Mouse (Mus musculus): ENCODE measurements around the gene Cenpc1.

Gene Cenpc1

DNA sequence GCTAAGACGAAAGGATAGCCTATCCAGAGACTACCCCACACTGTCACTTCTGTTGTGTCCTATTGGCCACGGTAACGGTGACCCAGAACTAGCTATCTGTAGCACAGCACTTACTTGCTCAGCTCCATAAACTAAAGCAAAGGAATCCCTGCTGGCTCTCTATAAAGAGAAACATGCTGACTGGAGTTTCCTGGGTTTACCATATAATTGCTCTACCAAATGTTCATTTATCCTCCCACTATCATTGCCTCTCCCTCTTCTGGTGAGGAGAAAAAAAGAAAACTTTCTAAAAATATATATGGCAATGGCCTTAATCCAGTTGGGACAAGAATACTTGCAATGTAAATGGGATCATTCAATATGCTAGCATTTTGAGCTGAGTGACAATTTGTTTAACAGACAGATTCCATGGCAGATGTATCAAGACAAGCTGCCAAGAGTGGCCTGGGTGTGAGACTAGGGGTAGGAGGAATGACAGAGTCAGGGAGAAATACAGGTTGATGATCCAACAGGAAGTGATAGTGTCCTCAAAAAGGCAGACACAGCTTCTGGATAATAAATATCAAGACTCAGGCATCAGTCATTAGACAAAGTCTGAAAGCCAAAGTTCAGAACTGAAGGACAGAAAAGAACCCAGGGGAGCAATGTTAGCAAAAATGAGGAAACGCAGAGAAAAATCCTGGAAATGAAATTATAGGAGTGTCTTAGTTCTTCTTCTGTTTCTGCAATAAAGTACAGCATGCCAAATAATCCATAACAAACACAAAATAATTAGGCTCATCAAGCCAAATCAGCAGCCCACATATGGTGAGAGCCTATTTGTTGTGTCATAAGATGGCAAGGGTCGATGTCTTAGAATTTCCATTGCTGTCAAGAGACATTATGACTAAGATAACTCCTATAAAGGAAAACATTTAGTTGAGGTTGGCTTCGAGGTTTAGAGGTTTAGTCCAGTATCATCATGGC lies 68.6 kb downstream of the Cenpc1 start:
- no peak for DNase-seq (ENCODE audit: low spot score in 2 of 2)

DNA sequence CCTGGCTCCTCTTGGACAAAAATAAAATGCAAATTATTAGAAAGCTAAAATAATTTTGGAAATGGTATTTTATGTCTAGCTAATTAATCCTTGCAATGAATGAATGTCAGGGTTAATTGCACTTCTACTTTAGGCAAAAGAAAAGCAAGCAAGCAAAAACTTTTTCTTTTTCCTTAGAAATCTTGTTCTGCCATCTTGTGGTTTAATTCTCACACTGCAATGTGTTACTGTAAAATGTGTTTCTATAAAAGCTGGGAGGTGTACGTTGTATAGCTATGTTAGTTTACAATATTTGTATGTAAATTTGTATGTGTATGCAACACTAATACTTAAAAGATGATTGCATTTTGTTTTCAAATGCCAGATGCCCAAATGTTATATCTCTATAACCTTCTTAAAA lies 70.8 kb downstream of the Cenpc1 start:
- DNase-seq (ENCODE audit: low spot score in 2 of 2) = no peak

DNA sequence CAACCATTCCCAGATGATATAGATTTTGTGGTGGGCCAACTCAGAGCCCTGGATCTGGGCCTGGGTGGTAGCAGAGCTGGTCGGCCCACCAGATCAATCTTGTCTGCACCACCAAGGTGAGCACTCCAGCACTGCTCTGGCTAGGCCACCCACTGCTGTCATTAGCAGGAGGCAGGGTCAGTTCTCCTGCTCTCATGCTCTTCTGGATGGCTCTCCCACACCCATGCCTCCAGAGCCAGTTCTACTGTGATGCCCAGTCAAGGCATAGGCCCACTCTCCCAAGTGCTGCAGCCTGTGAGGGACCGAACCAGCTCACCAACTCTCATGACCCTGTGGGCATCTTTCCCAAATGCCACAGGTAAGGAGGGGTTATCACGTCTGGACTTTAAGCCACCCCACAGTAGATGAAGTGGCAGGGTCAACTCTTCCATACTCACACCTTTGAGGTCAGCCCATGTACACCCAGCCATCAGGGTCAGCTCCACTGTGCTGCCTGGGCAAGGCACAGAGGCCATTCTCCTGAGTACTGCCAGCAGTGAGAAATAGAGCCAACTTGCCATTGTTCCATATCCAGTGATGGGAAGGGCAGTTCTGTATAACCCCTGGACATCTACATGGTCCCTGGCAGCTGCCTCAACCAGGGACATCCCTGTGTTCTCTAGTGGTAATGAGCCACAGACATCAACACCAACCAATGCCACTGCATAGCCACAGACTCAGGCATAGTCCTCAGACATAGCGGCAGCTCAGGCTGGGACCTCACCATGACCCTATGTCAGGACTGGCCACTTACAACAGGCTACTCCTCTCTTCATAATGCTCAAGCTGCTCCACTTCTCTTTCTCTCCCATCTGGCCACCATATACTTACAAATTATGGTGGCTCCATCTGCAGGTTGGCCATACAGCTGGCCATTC lies 72.3 kb downstream of the Cenpc1 start:
- no peak for DNase-seq (ENCODE audit: low spot score in 2 of 2)

GRCm38 (mm10) chr5:85992055-85992454 lies 73.3 kb downstream of the Cenpc1 start:
- no peak for DNase-seq (ENCODE audit: low spot score in 2 of 2)

DNA sequence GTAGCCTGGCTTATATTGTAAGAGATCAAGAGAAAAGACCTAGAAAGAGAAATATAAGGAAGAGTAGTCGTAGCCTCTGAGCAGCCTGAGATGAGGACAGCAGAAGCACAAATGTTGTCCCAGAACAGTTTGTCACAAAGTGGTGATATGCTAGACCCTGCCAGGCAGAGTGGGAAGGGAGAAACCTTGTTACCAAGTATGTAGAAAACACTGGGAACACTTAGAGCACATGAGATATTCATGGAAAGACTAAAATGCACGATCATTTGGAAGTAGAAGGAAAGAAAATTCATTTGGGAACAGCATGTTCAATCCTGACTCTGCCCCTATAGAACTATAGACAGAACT lies 77.9 kb downstream of the Cenpc1 start:
- no peak for DNase-seq (ENCODE audit: low spot score in 2 of 2)

GRCm38 (mm10) chr5:85986734-85987515 lies 78.5 kb downstream of the Cenpc1 start:
- no peak for DNase-seq (ENCODE audit: low spot score in 2 of 2)

GRCm38 (mm10) chr5:85977646-85978426 lies 87.5 kb downstream of the Cenpc1 start:
- no peak for DNase-seq (ENCODE audit: low spot score in 2 of 2)

DNA sequence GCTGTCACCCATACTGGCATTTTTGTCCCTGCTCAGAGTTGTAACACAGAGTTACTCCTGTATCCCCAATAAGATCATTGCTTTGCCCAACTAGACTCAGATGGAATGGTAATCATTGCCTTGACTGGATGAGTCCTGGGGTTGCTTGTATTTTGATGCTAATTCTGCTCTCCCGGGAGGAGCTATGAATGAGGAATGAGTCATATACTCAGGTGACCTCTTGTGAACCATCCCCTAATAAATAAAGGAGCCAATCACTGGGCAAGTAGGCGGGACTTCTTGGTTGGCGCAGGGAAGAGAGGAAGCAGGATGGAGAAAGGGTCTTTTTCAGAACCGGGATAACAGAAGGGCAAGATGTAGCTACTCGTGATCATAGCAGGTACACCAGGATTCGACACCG lies 102.6 kb downstream of the Cenpc1 start:
- no peak for DNase-seq (ENCODE audit: low spot score in 2 of 2)
